Mouse (Mus musculus): ENCODE data around the gene Pigyl.

The Pigyl gene

DNA sequence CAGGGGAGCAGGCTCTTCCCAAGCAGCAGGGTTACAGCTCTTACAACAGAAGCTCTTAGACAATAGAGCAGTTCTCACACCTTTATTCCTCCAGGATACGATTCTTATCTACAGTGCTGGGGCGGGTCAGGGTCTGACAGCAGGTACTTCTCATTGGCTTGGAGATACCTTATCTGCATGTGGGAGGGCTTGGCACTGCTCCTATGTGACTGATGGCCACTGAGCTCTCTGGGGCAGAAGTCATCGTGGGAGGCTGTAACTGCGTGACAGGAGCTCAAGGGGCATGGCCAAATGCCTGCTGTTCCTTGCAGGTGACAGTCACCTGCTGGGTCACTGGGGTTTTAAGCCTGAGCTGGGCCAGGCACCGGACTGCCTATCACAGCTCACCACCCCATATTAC is 39.8 kb downstream of the Pigyl start:
- no peak for DNase-seq (ENCODE audit: low read depth)
